ENCODE assay signal across 9 mouse cellular contexts in the genomic region with DNA sequence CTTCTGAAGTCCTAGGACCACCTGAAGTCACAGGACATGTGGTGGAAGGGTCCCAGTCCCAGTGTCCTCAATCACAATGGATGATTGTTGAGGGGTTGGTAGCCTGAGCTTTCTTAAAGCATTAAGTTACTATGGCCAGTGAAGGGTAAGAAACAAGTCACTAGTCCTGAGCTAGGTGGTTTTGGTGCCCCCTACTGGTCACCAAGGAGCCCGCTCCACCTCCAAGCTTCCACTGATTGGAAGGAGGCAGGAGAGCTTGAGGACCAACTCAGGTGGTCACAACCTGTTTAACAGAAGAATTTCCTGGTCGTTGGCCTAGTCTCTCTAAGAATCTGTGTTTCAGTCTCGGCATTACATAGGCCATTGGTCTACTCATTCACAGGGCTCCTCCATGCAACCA. TPM values are rescaled to one million over a fixed set of nuclear protein-coding genes. Genes with fewer than 3 reads are reported as not detected.
DNase-seq lines count a peak whose midpoint lies in the region; ATAC-seq lines count a peak whose summit lies in the region.
"Had no signal": no experiment of that assay in that cellular context is flagged by ENCODE, and none has a peak within 500 bp of the region (broad histone marks: within the 10 kb centered on the region; RNA-seq: fewer than 3 reads in every experiment).

No protein-coding gene starts in this region.

- DNase-seq in heart, adult 18-20 months = peak; percentile 18 to 46
- no peak for DNase-seq in heart, adult 8-10 months (ENCODE audit: low spot score)
- peak; percentile 36 for DNase-seq in urinary bladder, postnatal 25 days (ENCODE audit: low spot score)
- DNase-seq in urinary bladder, postnatal 10 days (ENCODE audit: low spot score) = no peak
- DNase-seq in embryo, embryonic 10.5 days (ENCODE audit: low spot score) = peak; percentile 77
- peak; percentile 57 to 66 for DNase-seq in layer of hippocampus, postnatal 36 days

- H3K9me3 ChIP-seq in neural tube, embryonic 14.5 days (ENCODE audit: control insufficient read depth, low read length) = no peaks in the 10 kb centered on the region
- H3K9me3 ChIP-seq: limb, embryonic 15.5 days had no signal

- peak overlapping the region; percentile 57; the same call in 1 of the 2 replicates for H3K4me2 ChIP-seq in neural tube, embryonic 14.5 days (ENCODE audit: low read depth, low read length)
- H3K4me2 ChIP-seq: limb, embryonic 15.5 days had no signal

- H3K27me3 ChIP-seq in neural tube, embryonic 14.5 days (ENCODE audit: control insufficient read depth, insufficient read depth, low read length) = no peaks in the 10 kb centered on the region; the same call in 1 of the 2 replicates

- no peak for ATAC-seq in neural tube, embryonic 14.5 days (ENCODE audit: low read depth)
- no peak for ATAC-seq in megakaryocyte, adult 5-6 weeks (ENCODE audit: poor library complexity, severe bottlenecking)

- no peak overlapping the region for H3K27ac ChIP-seq in neural tube, embryonic 14.5 days (ENCODE audit: low read depth, low read length)
- H3K27ac ChIP-seq: limb, embryonic 15.5 days had no signal

- H3K36me3 ChIP-seq in neural tube, embryonic 14.5 days (ENCODE audit: control insufficient read depth, insufficient read depth, low read length) = no peaks in the 10 kb centered on the region
- H3K36me3 ChIP-seq: limb, embryonic 15.5 days had no signal

- H3K9ac ChIP-seq in neural tube, embryonic 14.5 days (replicated peaks; ENCODE audit: low read depth, low read length) = no peak overlapping the region
- H3K9ac ChIP-seq: limb, embryonic 15.5 days had no signal

- WGBS in neural tube, embryonic 14.5 days = 8% methylated on average over 3 of the region's 3 CpGs

- H3K4me1 ChIP-seq in neural tube, embryonic 14.5 days (ENCODE audit: control insufficient read depth, insufficient read depth, low read length) = 0 out of 2 replicates have a peak, but pooled peaks cover 4% of the 10 kb centered on the region

- peak overlapping the region; percentile 60; the same call in 1 of the 2 replicates for H3K4me3 ChIP-seq in neural tube, embryonic 14.5 days (ENCODE audit: low read depth, low read length)
- H3K4me3 ChIP-seq: limb, embryonic 15.5 days had no signal

RNA-seq across cellular contexts. Expression of a gene that starts 2.2 kb away (rescaled TPM):
- total RNA-seq in heart, adult 18-20 months (2021) = not detected
- under 1 TPM in 2 of 4 experiments, not detected in 2; 0.09 to 0.60 TPM for total RNA-seq in heart, adult 8-10 months (2022)
- 100 to 1,000 TPM in 1 of 2 experiments, 10 to 100 TPM in 1; 85.5 to 105 TPM for total RNA-seq in layer of hippocampus, postnatal 36 days (2021)
- polyA plus RNA-seq in neural tube, embryonic 14.5 days (2014; fragmentation: Nextera tagmentation; extraction: Ambion mirVana) = 72.0 and 78.4 TPM in 2 replicates
- 1.2 and 2.6 TPM in 2 replicates for total RNA-seq in megakaryocyte, adult 5-6 weeks (2015)
- not detected in 2 replicates for total RNA-seq in megakaryocyte, adult 5-6 weeks (2017)

Comparison
In these comparisons a context has a peak if more than half of its experiments do, and no peak if none do; other contexts are left out.
1. DNase-seq: peak in heart, adult 18-20 months (2 of 2), urinary bladder, postnatal 25 days (single experiment), embryo, embryonic 10.5 days (single experiment) and layer of hippocampus, postnatal 36 days (2 of 2); none in heart, adult 8-10 months (single experiment) and urinary bladder, postnatal 10 days (single experiment).
2. RNA of a gene that starts 2.2 kb away (total RNA-seq): 85.5 to 105 TPM in layer of hippocampus, postnatal 36 days; 1.2 to 2.6 TPM in megakaryocyte, adult 5-6 weeks, 0.09 to 0.60 TPM in heart, adult 8-10 months and not detected in heart, adult 18-20 months; every median in the first group is over 10 times any median in the second.